Mouse (Mus musculus) lung, adult 2 months (tissue): ENCODE data around the gene Zfp692.

Experiments used
- CTCF ChIP-seq: fragments of 200-500 bp; IDR thresholded peaks from 2 replicates; pipeline ENCODE4 v1.5.1; 2011; ENCODE audit warnings: mild to moderate bottlenecking, low read length, control low read depth; ENCODE audit not compliant: insufficient read depth
- POLR2A ChIP-seq: fragments of 200-500 bp; IDR thresholded peaks from 2 replicates; pipeline ENCODE4 v1.6.1; 2011; ENCODE audit warnings: low read depth, mild to moderate bottlenecking, control low read depth, low read length, borderline replicate concordance; ENCODE audit errors: extremely low read depth

GRCm38 (mm10) chr11:58352681-58353548, 46.0 kb downstream of the Zfp692 start:
- TF ChIP-seq POLR2A, result no peak
- no peak for TF ChIP-seq CTCF
